Mouse (Mus musculus): ENCODE measurements at regions not wholly inside any gene's neighbourhood (a gene's known extent, or its start where the extent isn't known, plus 50 kb on each side); places are given as distances from the start of the nearest gene placed in this dataset.

- intact Hi-C loops (cut with DNase I) = no loop called here
- DNase-seq = no peak
Measured at GRCm38 (mm10) chr13:47948098-47948865, 312.7 kb upstream of the Id4 start.

- DNase-seq = no peak
- intact Hi-C loops (cut with DNase I) = no loop called here
Measured at GRCm38 (mm10) chr13:47950456-47950855, 310.6 kb upstream of the Id4 start.

GRCm38 (mm10) chr13:47951043-47951442 lies 310.0 kb upstream of the Id4 start:
- intact Hi-C loops (cut with DNase I) = no loop called here

DNA sequence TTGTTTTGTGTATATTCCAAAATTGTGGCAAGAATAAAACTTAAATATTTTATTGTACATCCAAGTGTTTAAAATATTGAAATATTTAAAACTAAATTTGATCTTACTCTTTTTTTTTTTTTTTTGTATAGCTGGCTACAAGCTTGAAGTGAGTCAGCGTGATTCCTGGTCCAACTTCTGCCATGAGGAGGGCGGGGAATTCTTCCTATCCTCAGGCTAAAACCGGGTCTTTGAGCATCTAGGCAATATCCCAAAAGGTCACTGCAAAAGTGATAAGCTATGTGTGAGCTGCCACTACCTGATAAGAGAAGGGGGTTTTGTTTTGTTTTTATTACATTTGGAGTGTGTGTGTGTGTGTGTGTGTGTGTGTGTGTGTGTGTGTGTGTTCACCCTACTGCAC lies 308.1 kb upstream of the Id4 start:
- no peak for DNase-seq
- intact Hi-C loops (cut with DNase I) = no loop called here

More at GRCm38 (mm10) chr13:47951043-47951442, 310.0 kb upstream of the Id4 start:
- no peak for DNase-seq

- intact Hi-C loops (cut with DNase I) = no loop called here
- DNase-seq = no peak
Measured at GRCm38 (mm10) chr13:47953776-47954175, 307.3 kb upstream of the Id4 start.

DNA sequence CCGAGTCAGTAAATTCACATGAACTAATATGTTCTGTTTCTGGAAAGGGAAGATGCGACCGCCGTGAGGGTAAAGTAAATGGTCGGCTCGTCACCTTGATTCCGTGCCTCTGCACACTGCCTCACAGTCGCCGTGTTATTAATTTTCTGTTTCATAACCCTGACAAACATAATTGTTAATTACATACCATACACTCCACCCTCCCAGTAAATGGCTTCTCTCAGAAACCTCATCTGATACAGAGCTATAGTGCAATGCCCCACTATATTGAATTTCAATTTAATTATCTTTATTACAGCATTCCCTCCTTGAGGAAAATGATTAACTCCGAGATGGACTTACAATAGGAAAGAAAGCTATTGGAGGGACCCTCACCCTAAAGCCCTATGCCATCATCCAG lies 305.5 kb upstream of the Id4 start:
- intact Hi-C loops (cut with DNase I) = loop anchor here (5.0 kb wide), 1 partner anchor 507 kb away; no protein-coding TSS in a partner anchor
- no peak for DNase-seq

GRCm38 (mm10) chr13:47957662-47958061 lies 303.4 kb upstream of the Id4 start:
- intact Hi-C loops (cut with DNase I) = loop anchor here (5.0 kb wide), 1 partner anchor 505 kb away; no protein-coding TSS in a partner anchor
- DNase-seq = no peak

GRCm38 (mm10) chr13:47974216-47974615 lies 286.8 kb upstream of the Id4 start:
- intact Hi-C loops (cut with DNase I) = no loop called here
- DNase-seq = no peak

GRCm38 (mm10) chr13:47974756-47975515 lies 286.1 kb upstream of the Id4 start:
- intact Hi-C loops (cut with DNase I) = no loop called here
- peak in 1 of 2 experiments; percentile 4 for DNase-seq

DNA sequence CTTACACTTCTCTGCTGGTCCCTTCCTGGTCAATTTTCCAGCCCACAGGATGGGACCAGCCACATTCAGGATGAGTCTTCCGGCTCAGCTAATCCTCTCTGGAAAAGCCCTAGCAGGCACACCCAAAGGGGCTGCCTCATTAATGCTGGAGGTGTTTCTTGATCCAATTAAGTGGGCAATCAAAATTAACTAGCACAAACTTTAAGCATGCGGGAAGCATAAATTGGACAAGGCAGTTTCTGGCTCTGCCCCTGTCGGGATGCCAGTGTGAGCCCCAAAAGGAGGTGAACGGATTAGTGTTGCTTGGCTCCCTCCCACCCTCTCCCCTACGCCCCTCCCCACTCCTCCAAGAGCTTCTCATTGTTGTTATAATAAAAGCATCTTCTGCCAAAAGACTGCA lies 262.5 kb upstream of the Id4 start:
- DNase-seq = no peak
- intact Hi-C loops (cut with DNase I) = no loop called here

DNA sequence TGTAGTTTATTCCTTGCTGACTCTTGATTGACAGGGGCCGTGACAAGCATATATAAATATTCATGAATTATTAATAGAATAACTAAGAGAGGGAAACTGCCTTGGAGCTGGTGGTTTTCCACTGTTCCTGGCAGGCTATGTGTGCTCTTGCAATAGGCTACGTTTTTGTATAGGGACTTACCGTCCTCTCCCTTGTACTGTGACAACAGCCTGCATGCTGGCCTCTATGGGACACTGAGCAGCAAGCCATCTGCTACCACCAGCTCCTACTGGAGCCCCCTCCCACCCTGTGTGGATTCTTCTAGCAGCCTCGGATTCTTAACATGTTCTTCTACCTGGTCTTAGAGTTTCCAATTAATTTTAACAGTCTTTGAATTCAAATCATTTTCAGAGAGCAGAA lies 261.6 kb upstream of the Id4 start:
- intact Hi-C loops (cut with DNase I) = no loop called here
- no peak for DNase-seq

GRCm38 (mm10) chr13:48003126-48003525 lies 257.9 kb upstream of the Id4 start:
- intact Hi-C loops (cut with DNase I) = no loop called here
- no peak for DNase-seq

DNA sequence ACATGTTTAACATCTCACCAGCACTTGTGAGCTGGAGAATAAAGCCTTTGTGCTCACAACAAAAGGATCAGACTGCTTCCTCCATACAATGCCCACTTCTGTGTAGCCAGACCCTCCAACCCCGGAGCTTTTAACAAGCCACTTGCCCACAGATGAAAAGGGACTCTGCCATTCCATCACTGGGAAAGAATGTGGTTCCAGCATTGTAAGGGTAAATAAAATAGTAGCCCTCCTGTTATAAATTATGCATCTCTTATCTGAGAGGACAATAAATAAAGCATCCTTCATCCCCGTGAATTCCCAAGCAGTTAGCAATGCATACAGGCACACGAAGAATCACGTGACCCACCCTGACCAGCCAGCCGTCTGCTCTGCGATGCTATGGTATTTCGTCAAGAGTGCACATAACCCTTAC lies 247.7 kb upstream of the Id4 start:
- DNase-seq = no peak
- intact Hi-C loops (cut with DNase I) = no loop called here

DNA sequence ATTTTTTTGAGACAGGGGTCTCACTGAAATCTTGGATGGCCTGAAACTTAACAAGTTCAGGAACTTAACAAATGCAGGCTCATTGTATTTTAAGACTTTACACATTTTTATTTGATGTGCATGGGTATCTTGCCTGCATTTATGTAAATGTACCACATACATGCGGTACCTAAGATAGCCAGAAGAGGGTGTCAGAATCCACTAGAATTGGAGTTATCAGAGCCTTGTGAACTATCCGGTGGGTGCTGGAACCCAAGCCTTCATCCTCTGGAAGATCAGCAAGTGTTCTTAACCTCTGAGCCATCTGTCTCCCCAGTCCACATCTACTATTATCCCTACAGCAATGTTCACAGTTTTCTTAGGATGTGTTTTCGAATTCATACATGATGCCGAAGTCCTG lies 245.7 kb upstream of the Id4 start:
- intact Hi-C loops (cut with DNase I) = no loop called here
- no peak for DNase-seq

DNA sequence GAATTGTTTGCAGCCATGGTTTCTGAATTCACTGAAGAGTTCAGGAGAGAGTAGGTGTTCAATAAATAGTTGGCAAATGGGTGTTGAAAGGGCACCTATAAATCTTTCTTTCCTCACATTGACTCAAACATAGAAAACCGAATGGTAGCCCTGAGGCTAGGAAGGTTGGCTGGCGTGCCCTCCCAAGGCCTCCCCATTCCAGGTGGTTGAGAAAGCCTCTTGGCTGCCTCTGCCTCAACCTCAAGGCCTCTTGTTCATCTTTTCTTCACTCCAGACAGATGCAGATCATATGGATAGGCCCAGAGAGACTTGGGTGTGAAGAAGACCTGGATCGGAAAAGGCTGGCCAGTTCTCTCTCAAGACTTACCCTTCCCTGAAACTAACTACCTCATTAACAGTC lies 245.0 kb upstream of the Id4 start:
- intact Hi-C loops (cut with DNase I) = no loop called here
- DNase-seq = no peak

GRCm38 (mm10) chr13:48016606-48017005 lies 244.4 kb upstream of the Id4 start:
- intact Hi-C loops (cut with DNase I) = no loop called here
- DNase-seq = no peak

GRCm38 (mm10) chr13:48017649-48018048 lies 243.4 kb upstream of the Id4 start:
- intact Hi-C loops (cut with DNase I) = no loop called here
- DNase-seq = no peak

DNA sequence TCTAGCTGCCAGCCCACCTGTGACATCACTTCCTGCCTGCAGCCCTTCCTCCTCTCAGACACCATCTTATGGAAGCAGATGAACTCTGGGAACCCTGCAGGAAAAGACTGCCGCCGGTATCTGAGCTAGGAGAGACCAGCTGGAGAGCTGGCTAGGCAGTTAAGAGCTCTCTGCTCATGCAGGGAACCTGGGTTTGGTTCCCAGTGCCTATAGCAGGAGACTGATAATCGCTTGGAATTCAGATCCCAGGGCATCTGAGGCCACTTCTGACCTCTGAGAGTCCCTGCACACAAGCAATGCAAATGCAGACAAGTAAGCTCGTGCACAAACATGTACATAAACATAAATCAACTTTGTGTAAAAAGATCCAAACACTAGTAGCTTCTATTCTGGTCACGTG lies 242.4 kb upstream of the Id4 start:
- no peak for DNase-seq
- intact Hi-C loops (cut with DNase I) = no loop called here

GRCm38 (mm10) chr13:48022958-48023615 lies 237.9 kb upstream of the Id4 start:
- intact Hi-C loops (cut with DNase I) = no loop called here

DNA sequence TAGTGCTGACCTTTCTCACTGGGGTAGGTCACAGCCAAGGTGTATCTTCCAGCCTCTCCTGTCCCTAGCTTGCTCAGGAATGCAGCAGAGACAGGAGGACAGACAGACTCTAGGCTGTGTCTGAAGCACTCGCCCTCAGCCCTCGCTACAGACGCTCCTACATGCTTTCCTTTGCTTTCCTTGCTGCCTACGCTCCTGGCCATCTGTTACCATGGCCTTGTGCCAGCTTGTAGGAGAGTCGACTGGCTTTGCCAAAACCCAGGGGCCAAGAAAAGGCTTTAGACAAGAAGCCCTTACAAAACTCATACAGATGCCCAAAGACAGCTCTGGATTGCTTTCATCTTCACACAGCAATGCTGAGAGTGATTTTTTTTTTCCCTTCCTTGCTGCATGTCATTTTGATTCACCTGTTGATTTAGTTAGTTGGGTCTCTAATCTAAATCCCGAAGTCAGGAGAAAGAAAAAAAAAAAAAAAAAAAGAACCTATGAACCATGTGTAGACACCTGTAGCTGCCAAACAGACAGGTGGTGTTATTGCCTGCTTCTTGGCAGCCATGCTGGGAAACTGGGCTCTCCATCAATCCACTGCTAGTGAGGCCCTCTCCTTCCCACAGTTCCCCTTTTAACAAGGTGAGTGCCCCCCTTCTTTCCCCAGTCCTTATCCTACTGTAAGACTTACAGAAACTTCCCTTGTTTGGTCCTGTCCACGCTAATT lies 233.1 kb upstream of the Id4 start:
- intact Hi-C loops (cut with DNase I) = no loop called here
- DNase-seq = peak; percentile 42 to 62

More at GRCm38 (mm10) chr13:48022958-48023615, 237.9 kb upstream of the Id4 start:
- no peak for DNase-seq

- intact Hi-C loops (cut with DNase I) = no loop called here
- no peak for DNase-seq
Measured at GRCm38 (mm10) chr13:48031491-48031890, 229.5 kb upstream of the Id4 start.

Measured in heart, postnatal 36 days (tissue).